Mouse (Mus musculus): Measurements from ENCODE around the gene Klra2. TPM values are rescaled to one million over a fixed set of nuclear protein-coding genes. Genes with fewer than 3 reads are reported as not detected.

Klra2 gene
- polyA plus RNA-seq, 1 experiment from 2014 or later: not detected

DNA sequence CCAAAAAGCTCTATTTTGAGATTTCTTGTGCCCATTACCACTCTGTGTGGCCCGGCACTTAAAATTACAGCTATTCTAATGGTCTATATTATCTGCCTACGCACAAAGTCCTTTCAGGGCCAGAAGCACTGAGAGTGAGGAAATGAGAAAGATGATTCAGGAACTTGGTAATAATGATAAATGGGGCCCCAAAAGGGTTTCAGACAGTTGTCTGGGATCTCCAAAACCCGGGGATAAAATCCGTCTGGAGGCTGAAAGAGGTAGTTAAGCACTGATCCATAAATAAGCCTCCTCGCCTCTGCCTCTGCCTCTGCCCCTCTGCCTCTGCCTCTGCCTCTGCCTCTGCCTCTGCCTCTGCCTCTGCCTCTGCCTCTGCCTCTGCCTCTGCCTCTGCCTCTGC, 17.0 kb upstream of the Klra2 start:
- WGBS: 83% methylated on average over 5 of the region's 5 CpGs
- Histone ChIP-seq H3K9ac (no peak overlapping the region), H3K36me3 (no peaks in the 10 kb centered on the region), H3K4me1 (no peaks in the 10 kb centered on the region), H3K27me3 (no peaks in the 10 kb centered on the region), H3K4me3 (replicated peaks) (no peak overlapping the region), H3K4me2 (replicated peaks) (no peak overlapping the region), H3K9me3 (replicated peaks) (no peaks in the 10 kb centered on the region), H3K27ac (replicated peaks) (no peak overlapping the region)
- no peak for ATAC-seq (ENCODE audit: insufficient number of reproducible peaks, low FRiP score, low TSS enrichment, low read depth)

DNA sequence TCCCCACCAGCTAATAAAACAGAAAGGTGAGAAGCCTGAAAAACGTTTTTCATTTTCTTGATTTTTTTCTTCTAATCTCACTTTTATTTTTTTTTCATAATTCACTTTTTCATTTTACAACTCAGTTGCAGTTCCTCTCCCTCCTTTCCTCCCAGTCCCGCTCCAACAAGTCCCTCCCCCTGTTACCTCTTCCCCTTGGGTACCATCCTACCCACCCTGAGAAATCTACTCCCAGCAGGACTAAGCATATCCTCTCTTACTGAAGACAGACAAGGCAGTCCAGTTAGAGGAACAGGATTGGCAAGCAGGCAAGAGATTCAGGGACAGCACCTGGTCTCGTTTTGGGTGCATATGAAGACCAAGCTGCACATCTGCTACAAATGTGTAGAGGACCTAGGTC, 15.6 kb upstream of the Klra2 start:
- WGBS: 50% methylated on average over 3 of the region's 3 CpGs
- Histone ChIP-seq H3K27me3 (no peaks in the 10 kb centered on the region), H3K4me2 (replicated peaks) (no peak overlapping the region), H3K4me1 (no peaks in the 10 kb centered on the region), H3K9me3 (replicated peaks) (no peaks in the 10 kb centered on the region), H3K36me3 (no peaks in the 10 kb centered on the region), H3K9ac (no peak overlapping the region), H3K27ac (replicated peaks) (no peak overlapping the region), H3K4me3 (replicated peaks) (no peak overlapping the region)
- ATAC-seq (ENCODE audit: insufficient number of reproducible peaks, low FRiP score, low TSS enrichment, low read depth): no peak

DNA sequence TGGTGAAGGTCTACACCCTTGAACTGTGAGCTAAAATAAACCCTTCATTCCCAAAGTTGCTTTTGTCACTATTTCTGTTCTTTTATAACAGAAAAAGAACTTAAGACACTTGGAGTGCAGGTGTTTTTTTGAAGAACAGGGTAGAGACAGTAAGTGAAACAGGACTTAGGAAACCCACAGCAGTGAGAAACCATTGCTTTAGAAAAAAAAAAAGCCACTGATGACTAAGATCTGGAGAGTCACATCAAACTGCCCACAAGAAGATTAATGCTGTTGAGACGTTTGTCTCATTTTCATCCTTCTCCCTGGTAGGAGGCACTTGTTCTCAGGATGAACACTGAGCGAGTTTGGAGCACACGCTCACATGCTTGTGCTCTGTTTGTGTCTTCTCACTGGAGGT, 14.8 kb upstream of the Klra2 start:
- no peak for ATAC-seq (ENCODE audit: insufficient number of reproducible peaks, low FRiP score, low TSS enrichment, low read depth)
- Histone ChIP-seq H3K27ac (replicated peaks) (no peak overlapping the region), H3K9ac (no peak overlapping the region), H3K4me2 (replicated peaks) (no peak overlapping the region), H3K27me3 (no peaks in the 10 kb centered on the region), H3K4me1 (no peaks in the 10 kb centered on the region), H3K4me3 (replicated peaks) (no peak overlapping the region), H3K36me3 (no peaks in the 10 kb centered on the region), H3K9me3 (replicated peaks) (no peaks in the 10 kb centered on the region)
- 78% methylated on average over 3 of the region's 3 CpGs for WGBS

GRCm38 (mm10) chr6:131245081-131245480, 2.1 kb downstream of the Klra2 start:
- Histone ChIP-seq H3K36me3 (no peaks in the 10 kb centered on the region), H3K27me3 (no peaks in the 10 kb centered on the region), H3K27ac (replicated peaks) (no peak overlapping the region), H3K4me3 (replicated peaks) (no peak overlapping the region), H3K4me1 (no peaks in the 10 kb centered on the region), H3K9me3 (replicated peaks) (no peaks in the 10 kb centered on the region), H3K9ac (no peak overlapping the region), H3K4me2 (replicated peaks) (no peak overlapping the region)
- no peak for ATAC-seq (ENCODE audit: insufficient number of reproducible peaks, low FRiP score, low TSS enrichment, low read depth)
- 73% methylated on average over 2 of the region's 2 CpGs for WGBS

Other genes with a start within 250 kb of the Klra2 start
- gene Magohb, start 45.9 kb upstream of the Klra2 start, polyA plus RNA-seq (2015; fragmentation: Nextera tagmentation; extraction: Ambion mirVana): 46.3 and 50.8 TPM in 2 replicates
- gene Styk1, start 106.2 kb upstream of the Klra2 start, polyA plus RNA-seq (2015; fragmentation: Nextera tagmentation; extraction: Ambion mirVana): 0.64 and 0.73 TPM in 2 replicates
- 58.9 and 81.4 TPM in 2 replicates for gene Ybx3, start 141.1 kb upstream of the Klra2 start, polyA plus RNA-seq (2015; fragmentation: Nextera tagmentation; extraction: Ambion mirVana)
- gene 5430401F13Rik, start 239.0 kb upstream of the Klra2 start, polyA plus RNA-seq (2015; fragmentation: Nextera tagmentation; extraction: Ambion mirVana): 1.1 and 5.4 TPM in 2 replicates
- gene Gm6619, start 239.0 kb upstream of the Klra2 start, polyA plus RNA-seq (2015; fragmentation: Nextera tagmentation; extraction: Ambion mirVana): 0.76 and 10.8 TPM in 2 replicates